ENCODE assay signal across 20 mouse cellular contexts in genomic region chr17:61217198-61217722, GRCm38 (mm10).
DNase-seq lines count a peak whose midpoint lies in the region; ATAC-seq and TF ChIP-seq lines count a peak whose summit lies in the region.
"Had no signal": no experiment of that assay in that cellular context is flagged by ENCODE, and none has a peak within 500 bp of the region (broad histone marks: within the 10 kb centered on the region; RNA-seq: fewer than 3 reads in every experiment).

No protein-coding gene starts in this region.

- no peaks in the 10 kb centered on the region for H3K9me3 ChIP-seq in forebrain, embryonic 14.5 days (replicated peaks; ENCODE audit: control insufficient read depth, low read length)
- no peaks in the 10 kb centered on the region for H3K9me3 ChIP-seq in forebrain, embryonic 15.5 days
- no peaks in the 10 kb centered on the region for H3K9me3 ChIP-seq in neural tube, embryonic 11.5 days (ENCODE audit: control insufficient read depth, low read length)
- H3K9me3 ChIP-seq: forebrain, embryonic 12.5 days; G1E; kidney, embryonic 15.5 days; limb, embryonic 13.5 days; liver, embryonic 13.5 days; lung, embryonic 15.5 days had no signal

- H3K27me3 ChIP-seq in forebrain, embryonic 14.5 days (replicated peaks; ENCODE audit: control insufficient read depth, insufficient read depth, low read length): no peaks in the 10 kb centered on the region
- H3K27me3 ChIP-seq in forebrain, embryonic 15.5 days: no peaks in the 10 kb centered on the region
- H3K27me3 ChIP-seq in neural tube, embryonic 11.5 days (ENCODE audit: control insufficient read depth, insufficient read depth, low read length): no peaks in the 10 kb centered on the region
- no peaks in the 10 kb centered on the region for H3K27me3 ChIP-seq in cerebellum, adult 2 months (ENCODE audit: control insufficient read depth, insufficient read depth, low read length)
- H3K27me3 ChIP-seq: forebrain, embryonic 12.5 days; kidney, embryonic 15.5 days; limb, embryonic 13.5 days; liver, embryonic 13.5 days; lung, embryonic 15.5 days had no signal

- TF ChIP-seq CTCF in cerebellum, adult 2 months (IDR thresholded peaks at IDR 0.05; ENCODE audit: borderline replicate concordance, insufficient read depth, low read depth, low read length): no peak

- no peak for ATAC-seq in forebrain, embryonic 14.5 days
- ATAC-seq in forebrain, embryonic 15.5 days (replicated peaks): no peak
- no peak for ATAC-seq in neural tube, embryonic 11.5 days (ENCODE audit: insufficient read depth, low FRiP score, low TSS enrichment)
- ATAC-seq: activated CD4-positive, CD25-positive, alpha-beta regulatory T cell, adult 4 months; intestine, postnatal 0 days had no signal

- no peak overlapping the region for H3K9ac ChIP-seq in forebrain, embryonic 14.5 days (ENCODE audit: low read length)
- H3K9ac ChIP-seq in forebrain, embryonic 15.5 days (replicated peaks): no peak overlapping the region
- no peak overlapping the region for H3K9ac ChIP-seq in neural tube, embryonic 11.5 days (ENCODE audit: low read length)
- H3K9ac ChIP-seq: forebrain, embryonic 12.5 days; kidney, embryonic 15.5 days; limb, embryonic 13.5 days; liver, embryonic 13.5 days; lung, embryonic 15.5 days had no signal

- H3K36me3 ChIP-seq in forebrain, embryonic 14.5 days (ENCODE audit: control insufficient read depth, insufficient read depth, low read length): no peaks in the 10 kb centered on the region
- no peaks in the 10 kb centered on the region for H3K36me3 ChIP-seq in forebrain, embryonic 15.5 days
- no peaks in the 10 kb centered on the region for H3K36me3 ChIP-seq in neural tube, embryonic 11.5 days (ENCODE audit: control insufficient read depth, insufficient read depth, low read length)
- H3K36me3 ChIP-seq: forebrain, embryonic 12.5 days; G1E; kidney, embryonic 15.5 days; limb, embryonic 13.5 days; liver, embryonic 13.5 days; lung, embryonic 15.5 days had no signal

- no peak overlapping the region for H3K4me3 ChIP-seq in forebrain, embryonic 14.5 days (ENCODE audit: low read depth, low read length)
- H3K4me3 ChIP-seq in forebrain, embryonic 15.5 days: no peak overlapping the region
- H3K4me3 ChIP-seq in neural tube, embryonic 11.5 days (ENCODE audit: low read depth, low read length): no peak overlapping the region
- no peak overlapping the region for H3K4me3 ChIP-seq in cerebellum, adult 2 months (replicated peaks; ENCODE audit: insufficient read depth, low read depth, low read length)
- H3K4me3 ChIP-seq: forebrain, embryonic 12.5 days; kidney, embryonic 15.5 days; limb, embryonic 13.5 days; liver, embryonic 13.5 days; lung, embryonic 15.5 days had no signal

- H3K4me1 ChIP-seq in forebrain, embryonic 14.5 days (ENCODE audit: control insufficient read depth, insufficient read depth, low read length): no peaks in the 10 kb centered on the region
- no peaks in the 10 kb centered on the region for H3K4me1 ChIP-seq in forebrain, embryonic 15.5 days
- no peaks in the 10 kb centered on the region for H3K4me1 ChIP-seq in neural tube, embryonic 11.5 days (ENCODE audit: control insufficient read depth, insufficient read depth, low read length)
- H3K4me1 ChIP-seq in cerebellum, adult 2 months (ENCODE audit: control insufficient read depth, insufficient read depth, low read length): no peaks in the 10 kb centered on the region
- H3K4me1 ChIP-seq: forebrain, embryonic 12.5 days; kidney, embryonic 15.5 days; limb, embryonic 13.5 days; liver, embryonic 13.5 days; lung, embryonic 15.5 days had no signal

- no peak overlapping the region for H3K4me2 ChIP-seq in forebrain, embryonic 14.5 days (ENCODE audit: low read length)
- no peak overlapping the region for H3K4me2 ChIP-seq in forebrain, embryonic 15.5 days (replicated peaks)
- no peak overlapping the region for H3K4me2 ChIP-seq in neural tube, embryonic 11.5 days (ENCODE audit: low read depth)
- H3K4me2 ChIP-seq: forebrain, embryonic 12.5 days; kidney, embryonic 15.5 days; limb, embryonic 13.5 days; liver, embryonic 13.5 days; lung, embryonic 15.5 days had no signal

- peak; percentile 1 for DNase-seq in forebrain, embryonic 14.5 days (ENCODE audit: low spot score)
- peak; percentile 28 for DNase-seq in neural tube, embryonic 11.5 days (ENCODE audit: low spot score)
- DNase-seq in neural tube, embryonic 10.5 days (ENCODE audit: extremely low spot score, low spot score): no peak
- peak; percentile 35 for DNase-seq in mesoderm, embryonic 11.5 days (ENCODE audit: low read depth, low spot score)
- DNase-seq in testis, postnatal 14 days (ENCODE audit: low spot score): no peak
- DNase-seq in cerebellum, adult 2 months: no peak
- DNase-seq: adrenal gland, postnatal 10 days; cerebellum, postnatal 10 days; gastrocnemius, postnatal 36 days; liver, embryonic 13.5 days; right cerebral cortex, postnatal 4 days had no signal

- 71% methylated on average over 7 of the region's 7 CpGs for WGBS in forebrain, embryonic 14.5 days
- WGBS in forebrain, embryonic 15.5 days: 71% methylated on average over 7 of the region's 7 CpGs
- WGBS in neural tube, embryonic 11.5 days: 31% methylated on average over 7 of the region's 7 CpGs
- 85% methylated on average over 7 of the region's 7 CpGs for WGBS in cerebellum, adult 2 months

- no peak for TF ChIP-seq POLR2A in cerebellum, adult 2 months (IDR thresholded peaks at IDR 0.05; ENCODE audit: borderline replicate concordance, insufficient read depth, low read length)

- no peak overlapping the region for H3K27ac ChIP-seq in forebrain, embryonic 14.5 days (ENCODE audit: low read depth, low read length)
- no peak overlapping the region for H3K27ac ChIP-seq in forebrain, embryonic 15.5 days (replicated peaks)
- H3K27ac ChIP-seq in neural tube, embryonic 11.5 days (ENCODE audit: low read depth, low read length): no peak overlapping the region
- no peak overlapping the region for H3K27ac ChIP-seq in cerebellum, adult 2 months (ENCODE audit: insufficient read depth, low read length)
- H3K27ac ChIP-seq: forebrain, embryonic 12.5 days; kidney, embryonic 15.5 days; limb, embryonic 13.5 days; liver, embryonic 13.5 days; lung, embryonic 15.5 days; stomach, postnatal 0 days had no signal

Comparison
In these comparisons a context has a peak if more than half of its experiments do, and no peak if none do; other contexts are left out.
1. DNase-seq: peak in forebrain, embryonic 14.5 days (single experiment), neural tube, embryonic 11.5 days (single experiment) and mesoderm, embryonic 11.5 days (single experiment); none in neural tube, embryonic 10.5 days (single experiment), testis, postnatal 14 days (single experiment) and cerebellum, adult 2 months (0 of 2).